Mouse (Mus musculus): ENCODE results near the gene Gm21992. TPM values are rescaled to one million over a fixed set of nuclear protein-coding genes. Genes with fewer than 3 reads are reported as not detected.

The Gm21992 gene
- polyA plus RNA-seq (2014; fragmentation: Illumina TruSeq; extraction: RNeasy Lipid Tissue Mini Kit (QIAGEN cat#74804); ENCODE audit: low read depth, low replicate concordance) = 6.3 TPM

DNA sequence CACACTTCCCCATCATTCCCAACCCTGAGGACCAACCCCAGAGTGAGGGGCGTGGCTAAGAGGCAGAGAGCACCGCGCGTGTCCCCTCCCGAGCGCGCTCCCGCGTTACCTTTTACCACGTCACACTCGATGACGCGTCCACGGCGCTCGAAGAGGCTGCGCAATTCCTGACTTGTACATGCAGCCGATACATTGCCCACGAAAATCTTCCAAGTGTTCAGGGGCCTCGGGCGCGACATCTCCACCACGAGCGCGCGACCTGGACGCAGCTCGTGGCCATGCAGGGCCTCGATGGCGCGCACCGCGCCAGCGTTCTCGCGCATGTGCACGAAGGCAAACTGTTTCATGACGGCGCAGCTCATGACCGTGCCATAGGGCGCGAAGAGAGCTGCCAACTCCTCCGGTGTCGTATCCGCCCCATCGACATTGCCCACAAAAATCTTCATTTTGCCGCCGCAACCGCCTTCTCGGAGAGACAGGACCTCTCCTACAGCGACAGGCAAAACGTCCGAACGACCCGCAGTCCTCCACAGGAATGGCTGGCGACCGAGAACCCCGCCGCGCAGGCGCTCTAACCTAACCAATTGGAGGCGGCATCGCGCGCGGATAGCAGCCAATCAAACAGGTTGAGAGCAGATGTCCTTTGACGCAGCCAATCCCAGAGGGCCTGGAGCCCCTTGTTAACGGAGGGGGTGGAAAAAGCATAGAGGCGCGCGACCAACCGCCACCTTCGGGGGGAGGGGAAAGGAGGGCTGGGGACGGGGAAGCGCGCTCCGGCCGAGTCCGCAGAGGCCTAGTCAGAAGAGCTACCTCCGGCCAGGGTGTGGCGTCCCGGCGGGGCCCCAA lies at the start of gene Gm21992, which contains the start of gene Rbm14:
Gene Gm21992, minus strand, starts transcription at position 550 of the 846 bp plus-strand sequence.
Gene Rbm14, minus strand, starts transcription at position 572 of the 846 bp plus-strand sequence.

DNA sequence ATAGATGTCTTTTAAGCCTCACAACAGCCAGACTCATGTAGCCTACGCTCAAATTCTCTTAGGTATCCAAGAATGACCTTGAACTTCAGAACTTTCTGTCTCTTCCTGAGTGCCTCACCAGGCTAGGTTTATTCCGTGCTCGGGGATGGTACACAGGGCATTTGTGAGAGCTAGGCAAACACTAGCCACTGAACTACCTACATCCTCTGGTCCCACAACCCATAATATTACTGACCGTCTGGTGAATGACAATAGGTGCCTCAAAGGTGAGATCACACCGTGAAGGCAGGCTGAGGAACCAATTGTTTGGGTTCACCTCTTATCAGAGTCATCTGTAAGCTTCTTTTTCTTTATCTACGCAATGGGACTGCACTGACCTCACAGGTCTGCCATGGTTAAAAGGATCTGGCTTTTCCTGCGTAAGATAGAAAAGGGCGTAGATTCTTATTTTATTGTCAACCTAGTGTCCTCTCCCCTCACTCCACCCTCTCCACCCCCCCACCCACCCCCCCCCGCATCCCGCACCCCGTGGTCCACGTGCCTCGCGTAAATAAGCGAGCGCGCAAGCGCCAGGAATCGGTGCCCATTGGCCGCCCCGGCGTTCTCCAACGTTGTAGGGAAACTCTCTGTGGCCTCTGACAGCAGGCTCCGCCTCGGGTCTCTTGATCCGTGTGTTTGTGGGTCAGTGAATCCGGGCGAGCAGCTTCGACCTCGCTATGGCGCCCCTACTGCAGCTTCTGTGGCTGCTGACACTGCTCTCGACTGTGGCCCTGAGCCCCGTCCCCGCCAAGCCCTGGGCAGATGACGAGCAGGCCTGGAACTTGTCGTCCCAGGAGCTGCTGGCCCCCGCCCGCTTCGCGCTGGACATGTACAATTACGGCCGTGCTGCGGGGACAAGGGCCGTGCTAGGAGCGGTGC lies 43.4 kb upstream of the Gm21992 start, which contains the start of gene Ctsf:
Gene Ctsf, plus strand, starts transcription at position 579 of the 918 bp plus-strand sequence.

DNA sequence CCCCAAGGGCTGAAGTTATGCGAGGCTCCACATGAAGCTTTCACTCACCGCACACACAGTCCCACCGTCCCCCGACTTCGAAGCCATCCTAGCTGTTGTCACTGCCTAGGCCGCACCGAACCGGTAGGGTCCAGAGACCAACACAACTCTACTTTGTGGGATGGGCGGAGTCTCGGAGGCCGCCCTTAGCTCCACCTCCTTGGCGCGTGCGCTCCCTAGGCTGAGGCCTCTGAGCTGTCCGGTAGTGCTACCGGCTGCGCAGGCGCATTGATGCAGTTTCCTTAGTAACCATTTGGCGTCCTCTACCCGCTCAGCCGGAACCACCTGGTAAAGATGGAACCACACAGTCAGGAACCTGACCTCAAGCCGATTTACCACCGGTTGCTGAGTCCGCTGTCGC lies 27.7 kb upstream of the Gm21992 start, which contains the start of the genes Ccs and Ccdc87:
Gene Ccs, minus strand, starts transcription at position 184 of the 400 bp plus-strand sequence.
Gene Ccdc87, plus strand, starts transcription at position 218 of the 400 bp plus-strand sequence.

DNA sequence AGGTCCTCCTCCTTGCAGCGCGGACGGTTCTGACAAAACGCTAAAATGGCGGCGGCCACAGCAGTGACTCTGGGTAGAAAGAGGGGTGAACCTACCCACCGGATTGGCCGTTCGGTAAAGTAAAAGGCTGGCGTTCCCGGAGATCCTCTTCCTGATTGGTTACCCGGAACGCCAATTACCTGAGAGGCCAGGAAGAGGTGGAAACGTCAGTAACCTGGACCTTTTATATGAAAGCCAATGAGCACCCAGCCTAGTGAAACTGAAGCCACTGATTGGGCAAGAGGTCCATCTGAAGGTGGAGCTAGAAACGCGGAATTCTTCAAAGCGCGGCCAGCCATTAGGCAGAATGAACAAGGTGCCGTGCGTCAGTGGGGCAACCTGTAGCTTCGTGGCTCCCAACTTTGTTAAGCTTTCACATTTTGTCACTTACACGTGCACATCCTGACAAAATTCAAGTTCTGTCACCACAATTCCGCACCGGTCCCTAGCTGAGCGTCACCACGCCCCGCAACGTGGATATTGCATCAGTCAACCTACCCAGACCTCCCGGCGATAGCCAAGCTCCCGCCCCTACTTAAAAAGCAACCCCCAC lies 17.5 kb downstream of the Gm21992 start, which contains the start of gene Rbm4:
Gene Rbm4, minus strand, starts transcription at position 71 of the 592 bp plus-strand sequence.

DNA sequence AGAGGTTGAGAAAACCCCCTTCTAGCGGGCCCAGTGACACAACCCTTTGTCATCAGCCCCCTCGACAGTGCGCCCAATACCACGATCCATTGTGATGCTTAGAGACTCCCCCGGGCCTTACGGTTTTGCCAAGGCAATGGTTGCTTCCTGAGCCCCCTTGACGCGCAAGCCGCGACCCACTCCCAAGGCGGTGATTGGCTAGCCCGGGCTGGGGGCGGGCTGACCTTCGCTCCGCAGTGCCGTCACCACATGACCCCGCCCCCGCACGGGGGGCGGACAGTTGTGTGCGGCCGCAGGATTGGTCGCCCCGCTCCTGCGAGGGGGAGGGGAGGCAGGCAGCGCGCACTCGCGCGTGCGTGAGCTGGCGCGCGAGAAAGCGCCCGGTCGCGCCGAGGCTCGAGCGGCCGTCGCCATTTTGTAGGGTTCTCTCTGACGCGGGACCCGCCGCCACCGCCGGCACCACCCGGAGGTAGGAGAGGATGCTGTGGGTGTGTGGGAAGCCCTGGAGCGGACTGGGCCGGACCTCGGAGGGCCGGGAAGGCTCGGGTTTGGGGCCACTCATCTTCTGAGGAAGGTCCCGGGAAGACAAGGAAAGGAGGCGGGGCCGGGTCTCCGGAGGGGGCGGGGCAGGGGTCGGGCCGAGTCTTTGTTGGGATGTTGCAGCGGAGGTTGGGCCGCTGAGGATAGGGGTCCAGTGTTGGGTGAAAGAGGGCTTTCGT lies 55.1 kb downstream of the Gm21992 start, which contains the start of gene Rbm4b:
Gene Rbm4b, plus strand, starts transcription at position 305 of the 719 bp plus-strand sequence.

DNA sequence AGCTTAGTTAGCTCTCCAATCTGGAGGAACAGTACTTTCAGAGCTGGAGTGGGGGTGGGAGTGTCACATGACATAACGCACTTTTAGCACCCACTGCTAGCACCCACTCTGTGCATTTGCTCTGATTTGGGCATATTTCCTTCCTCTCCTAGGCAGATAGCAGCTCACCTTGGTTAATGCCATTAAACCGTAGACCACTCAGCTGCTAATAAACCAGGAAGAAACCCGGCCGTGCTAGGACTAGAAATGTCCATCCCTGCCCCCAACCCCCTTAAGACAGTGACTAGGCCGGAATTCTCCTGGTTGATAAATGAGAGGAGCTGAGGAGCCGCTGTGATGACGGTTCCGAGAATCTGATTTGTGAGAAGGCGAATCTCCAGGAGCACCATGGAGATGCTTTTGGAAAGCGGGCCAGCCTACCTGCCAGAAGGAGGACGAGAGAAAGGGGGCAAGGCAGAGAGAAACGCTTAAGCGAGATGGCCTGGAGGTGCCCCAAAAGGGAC lies 100.3 kb downstream of the Gm21992 start, which contains the start of gene Sptbn2:
Gene Sptbn2, plus strand, starts transcription at position 70 of the 503 bp plus-strand sequence.

DNA sequence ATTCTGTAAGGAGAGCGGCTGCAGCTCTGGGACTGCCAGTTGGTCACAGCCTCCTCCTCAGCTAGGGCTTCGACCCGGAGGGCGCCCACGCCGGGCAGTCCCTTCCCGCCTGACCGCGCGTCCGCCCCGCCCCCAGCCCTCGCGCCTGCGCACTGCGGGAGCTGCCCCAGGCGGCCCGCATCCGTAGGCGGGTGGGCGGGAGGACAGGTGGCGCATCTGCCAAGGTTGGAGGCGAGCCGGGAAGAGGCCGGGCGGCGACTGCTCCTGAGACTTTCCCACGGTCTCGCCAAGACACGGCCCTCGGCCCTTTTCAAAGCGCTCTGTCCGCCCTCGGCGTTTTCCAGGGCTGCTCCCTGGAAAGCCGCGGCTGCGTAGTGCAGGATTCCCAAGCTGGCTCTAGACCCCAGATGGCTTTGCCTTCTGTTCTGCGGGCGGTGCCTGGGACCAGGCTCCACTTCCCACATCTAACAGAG lies 113.2 kb downstream of the Gm21992 start, which contains the start of gene Gm960:
Gene Gm960, minus strand, starts transcription at position 464 of the 473 bp plus-strand sequence.

Other genes starting within 250 kb of the Gm21992 start
- not detected for gene Lrfn4, start 195.9 kb downstream of the Gm21992 start, polyA plus RNA-seq (2014; fragmentation: Illumina TruSeq; extraction: RNeasy Lipid Tissue Mini Kit (QIAGEN cat#74804); ENCODE audit: low read depth, low replicate concordance)
- 5.1 TPM for gene Rce1, start 186.0 kb downstream of the Gm21992 start, polyA plus RNA-seq (2014; fragmentation: Illumina TruSeq; extraction: RNeasy Lipid Tissue Mini Kit (QIAGEN cat#74804); ENCODE audit: low read depth, low replicate concordance)
- gene Gm960, start 112.9 kb downstream of the Gm21992 start, polyA plus RNA-seq (2014; fragmentation: Illumina TruSeq; extraction: RNeasy Lipid Tissue Mini Kit (QIAGEN cat#74804); ENCODE audit: low read depth, low replicate concordance) = not detected
- 0.35 TPM for gene Sptbn2, start 100.4 kb downstream of the Gm21992 start, polyA plus RNA-seq (2014; fragmentation: Illumina TruSeq; extraction: RNeasy Lipid Tissue Mini Kit (QIAGEN cat#74804); ENCODE audit: low read depth, low replicate concordance)
- 9.8 TPM for gene Rbm4b, start 55.1 kb downstream of the Gm21992 start, polyA plus RNA-seq (2014; fragmentation: Illumina TruSeq; extraction: RNeasy Lipid Tissue Mini Kit (QIAGEN cat#74804); ENCODE audit: low read depth, low replicate concordance)
- gene Rbm4, start 17.7 kb downstream of the Gm21992 start, polyA plus RNA-seq (2014; fragmentation: Illumina TruSeq; extraction: RNeasy Lipid Tissue Mini Kit (QIAGEN cat#74804); ENCODE audit: low read depth, low replicate concordance) = 18.8 TPM
- 7.5 TPM for gene Rbm14, start within 50 bp of the Gm21992 start, polyA plus RNA-seq (2014; fragmentation: Illumina TruSeq; extraction: RNeasy Lipid Tissue Mini Kit (QIAGEN cat#74804); ENCODE audit: low read depth, low replicate concordance)
- gene Ccs, start 27.7 kb upstream of the Gm21992 start, polyA plus RNA-seq (2014; fragmentation: Illumina TruSeq; extraction: RNeasy Lipid Tissue Mini Kit (QIAGEN cat#74804); ENCODE audit: low read depth, low replicate concordance) = 1.9 TPM
- gene Ccdc87, start 27.8 kb upstream of the Gm21992 start, polyA plus RNA-seq (2014; fragmentation: Illumina TruSeq; extraction: RNeasy Lipid Tissue Mini Kit (QIAGEN cat#74804); ENCODE audit: low read depth, low replicate concordance) = 0.32 TPM
- 10.3 TPM for gene Ctsf, start 43.5 kb upstream of the Gm21992 start, polyA plus RNA-seq (2014; fragmentation: Illumina TruSeq; extraction: RNeasy Lipid Tissue Mini Kit (QIAGEN cat#74804); ENCODE audit: low read depth, low replicate concordance)
- gene Actn3, start 66.3 kb upstream of the Gm21992 start, polyA plus RNA-seq (2014; fragmentation: Illumina TruSeq; extraction: RNeasy Lipid Tissue Mini Kit (QIAGEN cat#74804); ENCODE audit: low read depth, low replicate concordance) = not detected
- gene Zdhhc24, start 67.1 kb upstream of the Gm21992 start, polyA plus RNA-seq (2014; fragmentation: Illumina TruSeq; extraction: RNeasy Lipid Tissue Mini Kit (QIAGEN cat#74804); ENCODE audit: low read depth, low replicate concordance) = 23.1 TPM
- gene Bbs1, start 95.0 kb upstream of the Gm21992 start, polyA plus RNA-seq (2014; fragmentation: Illumina TruSeq; extraction: RNeasy Lipid Tissue Mini Kit (QIAGEN cat#74804); ENCODE audit: low read depth, low replicate concordance) = 2.1 TPM
- 5.8 TPM for gene Dpp3, start 116.7 kb upstream of the Gm21992 start, polyA plus RNA-seq (2014; fragmentation: Illumina TruSeq; extraction: RNeasy Lipid Tissue Mini Kit (QIAGEN cat#74804); ENCODE audit: low read depth, low replicate concordance)
- gene Peli3, start 131.5 kb upstream of the Gm21992 start, polyA plus RNA-seq (2014; fragmentation: Illumina TruSeq; extraction: RNeasy Lipid Tissue Mini Kit (QIAGEN cat#74804); ENCODE audit: low read depth, low replicate concordance) = 0.85 TPM
- gene Mrpl11, start 150.5 kb upstream of the Gm21992 start, polyA plus RNA-seq (2014; fragmentation: Illumina TruSeq; extraction: RNeasy Lipid Tissue Mini Kit (QIAGEN cat#74804); ENCODE audit: low read depth, low replicate concordance) = 16.4 TPM
- 0.16 TPM for gene Npas4, start 178.7 kb upstream of the Gm21992 start, polyA plus RNA-seq (2014; fragmentation: Illumina TruSeq; extraction: RNeasy Lipid Tissue Mini Kit (QIAGEN cat#74804); ENCODE audit: low read depth, low replicate concordance)
- not detected for gene Slc29a2, start 212.2 kb upstream of the Gm21992 start, polyA plus RNA-seq (2014; fragmentation: Illumina TruSeq; extraction: RNeasy Lipid Tissue Mini Kit (QIAGEN cat#74804); ENCODE audit: low read depth, low replicate concordance)
- gene B4gat1, start 227.2 kb upstream of the Gm21992 start, polyA plus RNA-seq (2014; fragmentation: Illumina TruSeq; extraction: RNeasy Lipid Tissue Mini Kit (QIAGEN cat#74804); ENCODE audit: low read depth, low replicate concordance) = 10.9 TPM
- 0.32 TPM for gene AC124502.3, start 227.3 kb upstream of the Gm21992 start, polyA plus RNA-seq (2014; fragmentation: Illumina TruSeq; extraction: RNeasy Lipid Tissue Mini Kit (QIAGEN cat#74804); ENCODE audit: low read depth, low replicate concordance)
- gene Brms1, start 229.7 kb upstream of the Gm21992 start, polyA plus RNA-seq (2014; fragmentation: Illumina TruSeq; extraction: RNeasy Lipid Tissue Mini Kit (QIAGEN cat#74804); ENCODE audit: low read depth, low replicate concordance) = 1.1 TPM
- gene Rin1, start 238.9 kb upstream of the Gm21992 start, polyA plus RNA-seq (2014; fragmentation: Illumina TruSeq; extraction: RNeasy Lipid Tissue Mini Kit (QIAGEN cat#74804); ENCODE audit: low read depth, low replicate concordance) = 0.66 TPM